Mouse (Mus musculus) kidney, adult 11 months (tissue): ENCODE measurements at regions not wholly inside any gene's neighbourhood (a gene's known extent, or its start where the extent isn't known, plus 50 kb on each side); places are given as distances from the start of the nearest gene placed in this dataset.

ENCODE experiments used
- DNase-seq: peaks from one replicate; pipeline ENCODE4 v3.0.0; 2022

DNA sequence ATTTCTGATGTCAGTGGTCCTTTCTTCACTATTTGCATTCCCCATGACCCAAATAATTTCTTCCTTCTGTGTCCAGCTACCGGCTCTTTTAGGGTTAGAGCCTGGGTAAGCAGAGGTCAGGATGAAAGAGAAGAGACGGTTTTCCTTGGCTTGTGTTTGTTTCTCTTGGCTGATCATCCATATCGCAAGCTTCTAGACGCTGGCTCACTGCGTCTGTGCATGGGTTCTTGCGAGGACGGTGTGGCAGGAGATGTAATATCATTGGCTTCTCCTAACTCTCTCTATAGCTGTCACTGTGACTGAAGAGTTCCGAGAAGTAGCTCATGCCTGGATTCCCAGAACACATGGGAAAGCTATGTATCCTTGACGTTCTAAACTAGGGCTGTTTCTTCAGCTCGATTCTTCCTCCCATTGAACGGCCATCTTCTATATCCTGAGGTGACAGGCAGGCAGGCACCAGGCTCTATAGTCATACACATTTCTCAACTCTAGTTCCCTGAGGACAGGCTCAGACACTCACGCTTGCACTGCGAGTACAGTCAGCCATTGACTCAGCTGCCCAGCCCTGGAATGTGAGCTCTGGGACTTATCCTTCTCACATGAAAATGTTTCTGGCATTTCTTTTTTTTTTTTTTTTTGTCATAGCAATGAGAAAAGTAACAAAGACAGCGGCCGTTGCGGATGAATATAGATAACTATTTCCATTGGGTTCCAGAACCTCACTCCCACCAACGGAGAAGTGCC, 85.0 kb downstream of the Bach1 start:
- peak; percentile 48 for DNase-seq

GRCm38 (mm10) chr16:87784405-87784994, 85.8 kb downstream of the Bach1 start:
- peak; percentile 25 for DNase-seq

DNA sequence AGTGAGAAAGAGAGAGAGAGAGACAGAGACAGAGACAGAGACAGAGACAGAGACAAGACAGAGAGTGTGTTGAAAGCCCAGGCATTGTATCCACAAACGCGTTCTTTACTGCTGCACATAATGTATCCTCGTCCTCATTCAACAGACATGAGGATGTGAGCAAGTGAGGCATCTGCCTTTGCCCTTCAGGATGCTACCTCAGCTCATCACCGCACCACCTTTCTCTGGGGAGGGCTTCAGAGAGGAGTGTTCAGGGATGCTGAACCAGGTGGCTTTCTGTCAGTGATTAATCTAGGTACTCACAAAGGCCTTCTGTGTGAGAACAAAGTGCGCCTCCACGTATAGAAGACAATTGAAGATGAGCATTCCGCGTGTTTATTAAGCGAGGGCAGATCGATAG, 90.8 kb downstream of the Bach1 start:
- DNase-seq = no peak

DNA sequence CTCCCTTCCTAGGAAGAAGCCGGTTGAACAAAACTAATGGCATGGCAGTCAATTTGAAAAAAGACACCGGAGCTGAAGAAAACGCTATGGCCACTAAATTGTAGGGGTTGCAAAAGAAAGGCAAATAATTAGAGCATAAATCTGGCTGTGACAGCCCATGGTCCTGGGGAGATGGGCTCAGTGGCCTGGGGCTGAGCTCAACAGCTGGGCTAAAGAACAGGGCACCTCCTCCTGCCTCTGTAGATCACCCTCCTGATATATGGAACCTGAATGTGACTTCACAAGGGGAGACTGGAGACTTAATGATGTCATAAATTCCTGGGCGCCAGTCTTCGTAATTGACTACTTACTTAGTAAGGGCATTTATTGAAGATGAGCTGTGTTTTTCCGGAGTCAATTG, 91.2 kb downstream of the Bach1 start:
- no peak for DNase-seq

- DNase-seq = peak; percentile 72
Measured at GRCm38 (mm10) chr16:87796514-87797248, 97.9 kb downstream of the Bach1 start.

DNA sequence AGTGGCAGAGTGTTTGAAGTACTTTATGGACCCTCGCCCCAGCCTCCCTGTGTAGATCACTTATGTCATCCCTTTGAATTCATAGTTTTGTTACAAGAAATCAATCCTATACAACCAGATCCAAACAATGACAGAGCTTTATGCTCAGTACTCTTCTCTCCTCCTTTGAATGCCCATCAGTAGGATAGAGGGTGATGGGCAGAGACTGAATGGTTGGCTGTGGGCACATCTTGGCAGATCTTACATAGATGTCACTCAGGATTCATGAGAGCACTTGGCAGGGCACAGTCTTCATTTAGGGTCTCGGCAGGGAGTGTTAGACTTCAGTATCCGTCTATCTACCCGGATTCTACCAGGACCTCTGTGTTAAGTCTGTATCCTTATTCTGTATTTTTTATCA, 103.6 kb downstream of the Bach1 start:
- DNase-seq = no peak

GRCm38 (mm10) chr16:87817590-87817989, 118.8 kb downstream of the Bach1 start:
- no peak for DNase-seq

- DNase-seq = no peak
Measured at GRCm38 (mm10) chr16:87834296-87834695, 135.6 kb downstream of the Bach1 start.

GRCm38 (mm10) chr16:87840949-87841546, 142.3 kb downstream of the Bach1 start:
- peak; percentile 27 for DNase-seq
